Mouse (Mus musculus) megakaryocyte-erythroid progenitor cell, adult 5-6 weeks (primary cell): ENCODE measurements around the gene Ncbp2. TPM values are rescaled to one million over a fixed set of nuclear protein-coding genes. Genes with fewer than 3 reads are reported as not detected.
A peak's percentile ranks its signal among the peaks of the same experiment; 100 is the strongest.

Experiments
- ATAC-seq: replicated peaks from 2 replicates; pipeline ENCODE4 v1.8.0; 2016; ENCODE audit warnings: mild to moderate bottlenecking, inconsistent platforms; ENCODE audit not compliant: severe bottlenecking, poor library complexity, low FRiP score, low TSS enrichment
- total RNA-seq, 2 experiments: library from RNA; stranded (forward) in 1 of 2; stranded (reverse) in 1 of 2; fragments of 200-1000, 215-1000 nt in 1 of 2; fragments of >200 nt in 1 of 2; fragmentation: Nextera tagmentation in 1 of 2; gene quantifications; 2 replicates each; pipeline ENCODE4 v1.2.3; 2014 to 2017

The Ncbp2 gene
- total RNA-seq (2014; fragmentation: Nextera tagmentation) (47.7 and 57.6 TPM in 2 replicates), total RNA-seq (2017) (56.6 and 59.0 TPM in 2 replicates)

GRCm38 (mm10) chr16:31948345-31948774 is at the start of gene Ncbp2, which contains the start of gene 0610012G03Rik:
Gene Ncbp2 (plus strand): TSS chr16:31948513.
Gene 0610012G03Rik (minus strand): TSS chr16:31948494.
- peak; percentile 81 for ATAC-seq

- ATAC-seq: no peak
Measured at GRCm38 (mm10) chr16:31898546-31899326, 49.6 kb upstream of the Ncbp2 start.

- no peak for ATAC-seq
Measured at GRCm38 (mm10) chr16:31901886-31902285, 46.4 kb upstream of the Ncbp2 start.

GRCm38 (mm10) chr16:31903239-31903638 is 45.1 kb upstream of the Ncbp2 start:
- no peak for ATAC-seq

GRCm38 (mm10) chr16:31905331-31905730 is 43.0 kb upstream of the Ncbp2 start:
- 0 out of 2 replicates have a peak, but pooled peaks have one; percentile 46 for ATAC-seq

GRCm38 (mm10) chr16:31905891-31906825 is 42.2 kb upstream of the Ncbp2 start:
- ATAC-seq: no peak

GRCm38 (mm10) chr16:31906896-31907295 is 41.4 kb upstream of the Ncbp2 start:
- ATAC-seq: peak; percentile 75

- no peak for ATAC-seq
Measured at GRCm38 (mm10) chr16:31908959-31909358, 39.4 kb upstream of the Ncbp2 start.

- no peak for ATAC-seq
Measured at GRCm38 (mm10) chr16:31910281-31910847, 37.9 kb upstream of the Ncbp2 start.

GRCm38 (mm10) chr16:31917776-31918175 is 30.5 kb upstream of the Ncbp2 start:
- ATAC-seq: no peak

GRCm38 (mm10) chr16:31918248-31918724 is 30.0 kb upstream of the Ncbp2 start:
- ATAC-seq: 0 out of 2 replicates have a peak, but pooled peaks have one; percentile 63

GRCm38 (mm10) chr16:31924368-31924767 is 23.9 kb upstream of the Ncbp2 start:
- no peak for ATAC-seq

- no peak for ATAC-seq
Measured at GRCm38 (mm10) chr16:31926091-31926490, 22.2 kb upstream of the Ncbp2 start.

GRCm38 (mm10) chr16:31926547-31927182 is 21.6 kb upstream of the Ncbp2 start:
- no peak for ATAC-seq

GRCm38 (mm10) chr16:31927412-31927811 is 20.9 kb upstream of the Ncbp2 start:
- no peak for ATAC-seq

- no peak for ATAC-seq
Measured at GRCm38 (mm10) chr16:31931330-31931729, 17.0 kb upstream of the Ncbp2 start.

GRCm38 (mm10) chr16:31932255-31932654 is 16.1 kb upstream of the Ncbp2 start:
- ATAC-seq: no peak

- peak; percentile 89 for ATAC-seq
Measured at GRCm38 (mm10) chr16:31932840-31933697, 15.2 kb upstream of the Ncbp2 start.
